Mouse (Mus musculus): Measurements from ENCODE around the gene Rbm12.

GRCm38 (mm10) chr2:156073725-156074124 is 38.1 kb downstream of the Rbm12 start:
- no peak for TF ChIP-seq CTCF (IDR thresholded peaks at IDR 0.05)
- no peak for TF ChIP-seq EP300 (IDR thresholded peaks at IDR 0.05)
